Mouse (Mus musculus): Measurements from ENCODE around the gene Arhgap15.

DNA sequence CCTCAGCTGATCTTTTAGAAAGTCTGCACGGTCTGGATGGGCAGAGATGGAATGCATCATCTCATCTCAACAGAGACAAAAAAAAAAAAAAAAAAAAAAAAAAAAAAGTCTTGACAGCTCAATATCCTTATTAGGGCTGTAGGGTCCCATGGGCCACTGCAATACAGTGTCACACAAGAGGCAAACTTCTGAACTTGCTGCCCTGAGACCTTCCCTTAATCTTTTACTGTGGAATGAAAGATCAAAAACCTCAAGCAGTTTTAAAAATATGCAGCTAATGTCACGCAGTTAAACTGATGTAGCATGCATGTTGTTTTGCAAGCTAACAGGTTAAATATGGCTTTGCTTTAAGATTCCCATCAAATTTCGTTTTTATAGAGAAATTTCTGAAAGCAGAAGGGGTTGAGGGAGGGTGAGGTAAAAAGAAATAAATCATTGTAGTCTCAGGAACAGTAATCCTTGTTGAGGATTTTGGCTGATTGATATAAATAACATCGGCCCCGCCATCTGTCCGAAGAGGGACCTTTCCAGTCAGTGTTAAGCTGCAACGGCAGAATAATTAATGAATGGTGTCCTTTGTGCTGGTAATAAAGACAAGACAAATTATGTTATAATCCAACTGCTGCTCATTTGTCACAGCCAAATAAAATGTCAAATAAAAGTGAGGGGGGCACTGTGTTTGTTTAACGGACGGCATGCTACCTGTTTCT is 555.8 kb downstream of the Arhgap15 start:
- TF ChIP-seq CTCF (IDR thresholded peaks at IDR 0.05; ENCODE audit: low read depth, low read length), result no peak
- TF ChIP-seq POLR2A (IDR thresholded peaks at IDR 0.05; ENCODE audit: extremely low read depth, insufficient read depth, low read length), result no peak
